Comparison of ENCODE assay signal across 8 mouse cellular contexts in genomic region chr7:127344371-127344770, GRCm38 (mm10). TPM values are rescaled to one million over a fixed set of nuclear protein-coding genes. Genes with fewer than 3 reads are reported as not detected.
DNase-seq lines count a peak whose midpoint lies in the region; ATAC-seq lines count a peak whose summit lies in the region.

No protein-coding gene starts in this region.

- peaks cover 38% of the 10 kb centered on the region for H3K36me3 ChIP-seq in embryonic facial prominence, embryonic 10.5 days (replicated peaks)
- peaks cover 24% of the 10 kb centered on the region for H3K36me3 ChIP-seq in intestine, embryonic 14.5 days (ENCODE audit: control insufficient read depth, insufficient read depth, low read length)
- H3K36me3 ChIP-seq in macrophage (ENCODE audit: inconsistent target), result no peaks in the 10 kb centered on the region

- H3K4me3 ChIP-seq in embryonic facial prominence, embryonic 10.5 days, result peak overlapping the region; percentile 94
- peak overlapping the region; percentile 88 for H3K4me3 ChIP-seq in intestine, embryonic 14.5 days (ENCODE audit: low read depth, low read length)
- peak overlapping the region; percentile 87 for H3K4me3 ChIP-seq in macrophage (ENCODE audit: inconsistent target)

- H3K9ac ChIP-seq in intestine, embryonic 14.5 days (ENCODE audit: low read length), result peak overlapping the region; percentile 90; the same call in 1 of the 2 replicates

- H3K27me3 ChIP-seq in embryonic facial prominence, embryonic 10.5 days (replicated peaks; ENCODE audit: low read depth, poor library complexity, severe bottlenecking), result no peaks in the 10 kb centered on the region
- no peaks in the 10 kb centered on the region for H3K27me3 ChIP-seq in intestine, embryonic 14.5 days (replicated peaks; ENCODE audit: control insufficient read depth, insufficient read depth, low read length)

- WGBS in embryonic facial prominence, embryonic 10.5 days, result 86% methylated on average over 8 of the region's 8 CpGs
- WGBS in intestine, embryonic 14.5 days, result 89% methylated on average over 8 of the region's 8 CpGs
- WGBS in macrophage (ENCODE audit: missing documents), result 97% methylated on average over 8 of the region's 8 CpGs

- peak overlapping the region; percentile 98 for H3K27ac ChIP-seq in embryonic facial prominence, embryonic 10.5 days (replicated peaks)
- no peak overlapping the region for H3K27ac ChIP-seq in intestine, embryonic 14.5 days (ENCODE audit: low read depth)
- H3K27ac ChIP-seq in macrophage, result 0 out of 2 replicates have a peak overlapping the region, but pooled peaks have one; percentile 48

- no peaks in the 10 kb centered on the region for H3K9me3 ChIP-seq in embryonic facial prominence, embryonic 10.5 days
- no peaks in the 10 kb centered on the region for H3K9me3 ChIP-seq in intestine, embryonic 14.5 days (ENCODE audit: control insufficient read depth, low read length)

- H3K4me2 ChIP-seq in intestine, embryonic 14.5 days (ENCODE audit: low read length), result peak overlapping the region; percentile 83

- ATAC-seq in cerebellum, adult (ENCODE audit: insufficient number of reproducible peaks, low FRiP score, low TSS enrichment), result no peak
- ATAC-seq in intestine, embryonic 14.5 days (replicated peaks; ENCODE audit: low FRiP score, low TSS enrichment, low read depth), result no peak
- no peak for ATAC-seq in monocyte, adult 5-6 weeks (replicated peaks; ENCODE audit: insufficient number of reproducible peaks, low FRiP score, low TSS enrichment, poor library complexity, severe bottlenecking)
- no peak for ATAC-seq in granulocyte monocyte progenitor cell, adult 5-6 weeks (replicated peaks; ENCODE audit: poor library complexity, severe bottlenecking)

- H3K79me2 ChIP-seq in macrophage (ENCODE audit: inconsistent target), result peaks cover 12% of the 10 kb centered on the region; the same call in 1 of the 2 replicates

- DNase-seq in cerebellum, adult 18-20 months, result peak; percentile 11 to 14
- DNase-seq in embryonic facial prominence, embryonic 10.5 days (ENCODE audit: low spot score), result no peak
- DNase-seq in intestine, embryonic 14.5 days (ENCODE audit: low spot score), result no peak
- DNase-seq in adrenal gland, postnatal 14 days, result no peak

- peaks cover 36% of the 10 kb centered on the region for H3K4me1 ChIP-seq in embryonic facial prominence, embryonic 10.5 days
- H3K4me1 ChIP-seq in intestine, embryonic 14.5 days (replicated peaks; ENCODE audit: control insufficient read depth, insufficient read depth, low read length), result peaks cover 11% of the 10 kb centered on the region

RNA-seq across cellular contexts. Expression of gene Zfp768, which starts 1.0 kb away (rescaled TPM):
- polyA plus RNA-seq in embryonic facial prominence, embryonic 10.5 days (2016; fragmentation: Nextera tagmentation; extraction: Ambion mirVana), result 19.7 and 20.9 TPM in 2 replicates
- polyA plus RNA-seq in intestine, embryonic 14.5 days (2014; fragmentation: Nextera tagmentation; extraction: Ambion mirVana), result 4.2 and 4.5 TPM in 2 replicates
- 10 to 100 TPM in 14 of 26 experiments, 1 to 10 TPM in 12; 2.5 to 20.3 (median 10.6) TPM for total RNA-seq in macrophage (2018; cell fraction: chromatin; rRNA removed)
- 10 to 100 TPM in 20 of 26 experiments, 1 to 10 TPM in 6; 6.4 to 17.6 (median 14.2) TPM for total RNA-seq in macrophage (2018; cell fraction: cytosol; rRNA removed)
- 10 to 100 TPM in 15 of 26 experiments, 1 to 10 TPM in 11; 3.9 to 25.8 (median 12.4) TPM for total RNA-seq in macrophage (2018; cell fraction: nucleus; rRNA removed)
- 11.5 to 14.2 TPM (median 12.0 TPM) in 3 replicates for polyA plus RNA-seq in macrophage (2018)
- 1.8 to 3.4 TPM (median 2.9 TPM) in 3 replicates for total RNA-seq in monocyte, adult 5-6 weeks (2017)
- 3.7 and 9.6 TPM in 2 replicates for total RNA-seq in granulocyte monocyte progenitor cell, adult 5-6 weeks (2014; fragmentation: Nextera tagmentation)
- 5.5 and 6.2 TPM in 2 replicates for total RNA-seq in granulocyte monocyte progenitor cell, adult 5-6 weeks (2017)
- 31.2 and 33.3 TPM in 2 replicates for total RNA-seq in adrenal gland, postnatal 14 days (2021)

RNA-seq across cellular contexts. Expression of gene Zfp747, which starts 31.5 kb away (rescaled TPM):
- polyA plus RNA-seq in embryonic facial prominence, embryonic 10.5 days (2016; fragmentation: Nextera tagmentation; extraction: Ambion mirVana), result 9.0 and 9.3 TPM in 2 replicates
- 9.8 and 11.3 TPM in 2 replicates for polyA plus RNA-seq in intestine, embryonic 14.5 days (2014; fragmentation: Nextera tagmentation; extraction: Ambion mirVana)
- total RNA-seq in macrophage (2018; cell fraction: chromatin; rRNA removed), result 10 to 100 TPM in 14 of 26 experiments, 1 to 10 TPM in 12; 4.1 to 17.9 (median 10.2) TPM
- total RNA-seq in macrophage (2018; cell fraction: cytosol; rRNA removed), result 1 to 10 TPM; 1.9 to 7.3 (median 4.6) TPM
- total RNA-seq in macrophage (2018; cell fraction: nucleus; rRNA removed), result 10 to 100 TPM in 10 of 26 experiments, 1 to 10 TPM in 16; 4.3 to 16.6 (median 9.1) TPM
- polyA plus RNA-seq in macrophage (2018), result 4.8 to 5.8 TPM (median 5.6 TPM) in 3 replicates
- total RNA-seq in monocyte, adult 5-6 weeks (2017), result 5.8 to 16.3 TPM (median 10.1 TPM) in 3 replicates
- total RNA-seq in granulocyte monocyte progenitor cell, adult 5-6 weeks (2014; fragmentation: Nextera tagmentation), result 1.8 and 4.4 TPM in 2 replicates
- total RNA-seq in granulocyte monocyte progenitor cell, adult 5-6 weeks (2017), result 6.2 and 13.4 TPM in 2 replicates
- total RNA-seq in adrenal gland, postnatal 14 days (2021), result 8.7 and 10.0 TPM in 2 replicates

RNA-seq across cellular contexts. Expression of gene 9130019O22Rik, which starts 42.6 kb away (rescaled TPM):
- 5.1 and 6.4 TPM in 2 replicates for polyA plus RNA-seq in embryonic facial prominence, embryonic 10.5 days (2016; fragmentation: Nextera tagmentation; extraction: Ambion mirVana)
- polyA plus RNA-seq in intestine, embryonic 14.5 days (2014; fragmentation: Nextera tagmentation; extraction: Ambion mirVana), result 6.2 and 7.4 TPM in 2 replicates
- total RNA-seq in macrophage (2018; cell fraction: chromatin; rRNA removed), result 1 to 10 TPM; 1.2 to 8.2 (median 3.5) TPM
- total RNA-seq in macrophage (2018; cell fraction: cytosol; rRNA removed), result 1 to 10 TPM in 23 of 26 experiments, under 1 TPM in 3; 0.65 to 3.7 (median 2.0) TPM
- 1 to 10 TPM in 25 of 26 experiments, under 1 TPM in 1; 0.90 to 8.5 (median 2.8) TPM for total RNA-seq in macrophage (2018; cell fraction: nucleus; rRNA removed)
- polyA plus RNA-seq in macrophage (2018), result 1.7 to 2.8 TPM (median 2.4 TPM) in 3 replicates
- 0.95 to 4.5 TPM (median 2.6 TPM) in 3 replicates for total RNA-seq in monocyte, adult 5-6 weeks (2017)
- total RNA-seq in granulocyte monocyte progenitor cell, adult 5-6 weeks (2014; fragmentation: Nextera tagmentation), result 2.7 and 3.7 TPM in 2 replicates
- 4.1 and 5.5 TPM in 2 replicates for total RNA-seq in granulocyte monocyte progenitor cell, adult 5-6 weeks (2017)
- total RNA-seq in adrenal gland, postnatal 14 days (2021), result 3.3 and 5.3 TPM in 2 replicates

RNA-seq across cellular contexts. Expression of gene Itgal, which starts 48.3 kb away (rescaled TPM):
- 0.73 and 0.82 TPM in 2 replicates for polyA plus RNA-seq in embryonic facial prominence, embryonic 10.5 days (2016; fragmentation: Nextera tagmentation; extraction: Ambion mirVana)
- 1.6 and 2.1 TPM in 2 replicates for polyA plus RNA-seq in intestine, embryonic 14.5 days (2014; fragmentation: Nextera tagmentation; extraction: Ambion mirVana)
- 1,000 to 10,000 TPM in 1 of 26 experiments, 100 to 1,000 TPM in 9, 10 to 100 TPM in 10, 1 to 10 TPM in 6; 3.3 to 1,078 (median 68.2) TPM for total RNA-seq in macrophage (2018; cell fraction: chromatin; rRNA removed)
- 100 to 1,000 TPM in 4 of 26 experiments, 10 to 100 TPM in 10, 1 to 10 TPM in 12; 3.5 to 139 (median 22.0) TPM for total RNA-seq in macrophage (2018; cell fraction: cytosol; rRNA removed)
- 100 to 1,000 TPM in 12 of 26 experiments, 10 to 100 TPM in 13, 1 to 10 TPM in 1; 8.1 to 442 (median 79.9) TPM for total RNA-seq in macrophage (2018; cell fraction: nucleus; rRNA removed)
- 5.5 to 18.7 TPM (median 12.0 TPM) in 3 replicates for polyA plus RNA-seq in macrophage (2018)
- total RNA-seq in monocyte, adult 5-6 weeks (2017), result 218 to 515 TPM (median 322 TPM) in 3 replicates
- total RNA-seq in granulocyte monocyte progenitor cell, adult 5-6 weeks (2014; fragmentation: Nextera tagmentation), result 57.2 and 65.5 TPM in 2 replicates
- 22.4 and 27.1 TPM in 2 replicates for total RNA-seq in granulocyte monocyte progenitor cell, adult 5-6 weeks (2017)
- total RNA-seq in adrenal gland, postnatal 14 days (2021), result 2.2 and 8.8 TPM in 2 replicates

RNA-seq across cellular contexts. Expression of gene E430018J23Rik, which starts 49.1 kb away (rescaled TPM):
- polyA plus RNA-seq in embryonic facial prominence, embryonic 10.5 days (2016; fragmentation: Nextera tagmentation; extraction: Ambion mirVana), result 4.6 and 5.5 TPM in 2 replicates
- 9.2 and 9.7 TPM in 2 replicates for polyA plus RNA-seq in intestine, embryonic 14.5 days (2014; fragmentation: Nextera tagmentation; extraction: Ambion mirVana)
- total RNA-seq in macrophage (2018; cell fraction: chromatin; rRNA removed), result 1 to 10 TPM in 22 of 26 experiments, under 1 TPM in 4; 0.37 to 8.9 (median 2.3) TPM
- 1 to 10 TPM in 20 of 26 experiments, under 1 TPM in 6; 0.66 to 3.2 (median 2.0) TPM for total RNA-seq in macrophage (2018; cell fraction: cytosol; rRNA removed)
- 1 to 10 TPM in 21 of 26 experiments, under 1 TPM in 5; 0.39 to 6.4 (median 1.7) TPM for total RNA-seq in macrophage (2018; cell fraction: nucleus; rRNA removed)
- polyA plus RNA-seq in macrophage (2018), result 1.3 to 3.1 TPM (median 1.6 TPM) in 3 replicates
- 2.1 to 2.3 TPM (median 2.2 TPM) in 3 replicates for total RNA-seq in monocyte, adult 5-6 weeks (2017)
- total RNA-seq in granulocyte monocyte progenitor cell, adult 5-6 weeks (2014; fragmentation: Nextera tagmentation), result 2.5 TPM in 1 of 2 replicates, not detected in the other
- total RNA-seq in granulocyte monocyte progenitor cell, adult 5-6 weeks (2017), result 4.2 and 8.9 TPM in 2 replicates
- 8.5 and 9.4 TPM in 2 replicates for total RNA-seq in adrenal gland, postnatal 14 days (2021)

Comparison
In these comparisons a context has a peak if more than half of its experiments do, and no peak if none do; other contexts are left out.
1. DNase-seq: peak in cerebellum, adult 18-20 months (2 of 2); none in embryonic facial prominence, embryonic 10.5 days (single experiment), intestine, embryonic 14.5 days (single experiment) and adrenal gland, postnatal 14 days (single experiment).
2. Peak in every context shown above with its lines, with median percentiles within 50 percentile points of each other: H3K4me3 ChIP-seq.